Mouse (Mus musculus): ENCODE results near the gene Numbl. TPM values are rescaled to one million over a fixed set of nuclear protein-coding genes. Genes with fewer than 3 reads are reported as not detected.
A peak's percentile ranks its signal among the peaks of the same experiment; 100 is the strongest.

The Numbl gene
- total and polyA plus RNA-seq, 2 experiments from 2014 or later: 59.5 to 140 TPM

- Histone ChIP-seq H3K4me1 (ENCODE audit: insufficient read depth, low read length) (peaks cover 11% of the 10 kb centered on the region; the same call in 1 of the 2 replicates), H3K9ac (replicated peaks; ENCODE audit: low read length) (peak overlapping the region; percentile 98), H3K9me3 (ENCODE audit: low read length) (no peaks in the 10 kb centered on the region), H3K4me2 (ENCODE audit: low read depth, low read length) (peak overlapping the region; percentile 90), H3K27ac (peak overlapping the region; percentile 97), H3K4me3 (ENCODE audit: low read length) (peak overlapping the region; percentile 95), H3K36me3 (ENCODE audit: insufficient read depth, low read length) (peaks cover 19% of the 10 kb centered on the region; the same call in 1 of the 2 replicates), H3K27me3 (ENCODE audit: insufficient read depth, low read length) (no peaks in the 10 kb centered on the region)
- WGBS: 2% methylated on average over 9 of the region's 9 CpGs
- peak; percentile 68 for DNase-seq (ENCODE audit: low spot score)
- peak; percentile 1; the same call in 1 of the 2 replicates for ATAC-seq
- TF ChIP-seq CTCF (IDR thresholded peaks at IDR 0.05; ENCODE audit: low read depth): no peak
Measured at GRCm38 (mm10) chr7:27259271-27259721, 1.1 kb downstream of the Numbl start.

- WGBS: 9% methylated on average over 5 of the region's 5 CpGs
- Histone ChIP-seq H3K4me3 (ENCODE audit: low read length) (peak overlapping the region; percentile 95), H3K4me1 (ENCODE audit: insufficient read depth, low read length) (peaks cover 11% of the 10 kb centered on the region; the same call in 1 of the 2 replicates), H3K27ac (peak overlapping the region; percentile 97), H3K36me3 (ENCODE audit: insufficient read depth, low read length) (peaks cover 21% of the 10 kb centered on the region; the same call in 1 of the 2 replicates), H3K4me2 (ENCODE audit: low read depth, low read length) (peak overlapping the region; percentile 90), H3K9ac (replicated peaks; ENCODE audit: low read length) (peak overlapping the region; percentile 98), H3K27me3 (ENCODE audit: insufficient read depth, low read length) (no peaks in the 10 kb centered on the region), H3K9me3 (ENCODE audit: low read length) (no peaks in the 10 kb centered on the region)
- no peak for TF ChIP-seq CTCF (IDR thresholded peaks at IDR 0.05; ENCODE audit: low read depth)
- DNase-seq (ENCODE audit: low spot score) (peak; percentile 63), ATAC-seq (peak; percentile 22; the same call in 1 of the 2 replicates)
Measured at GRCm38 (mm10) chr7:27259771-27260170, 1.5 kb downstream of the Numbl start.

GRCm38 (mm10) chr7:27260856-27261255 is 2.6 kb downstream of the Numbl start:
- ATAC-seq: no peak; the same call in 1 of the 2 replicates
- Histone ChIP-seq H3K27ac (peak overlapping the region; percentile 97; the same call in 1 of the 2 replicates), H3K4me3 (ENCODE audit: low read length) (peak overlapping the region; percentile 95), H3K9ac (replicated peaks; ENCODE audit: low read length) (peak overlapping the region; percentile 98; the same call in 1 of the 2 replicates), H3K27me3 (ENCODE audit: insufficient read depth, low read length) (no peaks in the 10 kb centered on the region), H3K4me2 (ENCODE audit: low read depth, low read length) (peak overlapping the region; percentile 90), H3K9me3 (ENCODE audit: low read length) (no peaks in the 10 kb centered on the region), H3K36me3 (ENCODE audit: insufficient read depth, low read length) (peaks cover 29% of the 10 kb centered on the region; the same call in 1 of the 2 replicates), H3K4me1 (ENCODE audit: insufficient read depth, low read length) (peaks cover 11% of the 10 kb centered on the region; the same call in 1 of the 2 replicates)
- peak; percentile 54 for DNase-seq (ENCODE audit: low spot score)
- TF ChIP-seq CTCF (IDR thresholded peaks at IDR 0.05; ENCODE audit: low read depth): no peak
- 18% methylated on average over 7 of the region's 7 CpGs for WGBS

GRCm38 (mm10) chr7:27261888-27262287 is 3.7 kb downstream of the Numbl start:
- Histone ChIP-seq H3K9ac (replicated peaks; ENCODE audit: low read length) (no peak overlapping the region), H3K9me3 (ENCODE audit: low read length) (no peaks in the 10 kb centered on the region), H3K4me3 (ENCODE audit: low read length) (no peak overlapping the region), H3K27me3 (ENCODE audit: insufficient read depth, low read length) (no peaks in the 10 kb centered on the region), H3K4me2 (ENCODE audit: low read depth, low read length) (0 out of 2 replicates have a peak overlapping the region, but pooled peaks have one; percentile 90), H3K27ac (no peak overlapping the region), H3K36me3 (ENCODE audit: insufficient read depth, low read length) (peaks cover 35% of the 10 kb centered on the region; the same call in 1 of the 2 replicates), H3K4me1 (ENCODE audit: insufficient read depth, low read length) (peaks cover 11% of the 10 kb centered on the region; the same call in 1 of the 2 replicates)
- 72% methylated on average over 6 of the region's 6 CpGs for WGBS
- no peak for TF ChIP-seq CTCF (IDR thresholded peaks at IDR 0.05; ENCODE audit: low read depth)
- ATAC-seq (no peak), DNase-seq (ENCODE audit: low spot score) (peak; percentile 19)

- ATAC-seq: no peak
- no peak for DNase-seq (ENCODE audit: low spot score)
- H3K9me3 ChIP-seq (ENCODE audit: low read length): no peaks in the 10 kb centered on the region
- no peak overlapping the region for H3K27ac ChIP-seq
- peaks cover 55% of the 10 kb centered on the region; the same call in 1 of the 2 replicates for H3K36me3 ChIP-seq (ENCODE audit: insufficient read depth, low read length)
- TF ChIP-seq CTCF (IDR thresholded peaks at IDR 0.05; ENCODE audit: low read depth): no peak
- peaks cover 11% of the 10 kb centered on the region; the same call in 1 of the 2 replicates for H3K4me1 ChIP-seq (ENCODE audit: insufficient read depth, low read length)
- H3K4me2 ChIP-seq (ENCODE audit: low read depth, low read length): no peak overlapping the region
- 95% methylated on average over 12 of the region's 12 CpGs for WGBS
- no peaks in the 10 kb centered on the region for H3K27me3 ChIP-seq (ENCODE audit: insufficient read depth, low read length)
- no peak overlapping the region for H3K4me3 ChIP-seq (ENCODE audit: low read length)
- H3K9ac ChIP-seq (replicated peaks; ENCODE audit: low read length): no peak overlapping the region
Measured at GRCm38 (mm10) chr7:27264761-27265160, 6.5 kb downstream of the Numbl start.

GRCm38 (mm10) chr7:27266515-27267128 is 8.4 kb downstream of the Numbl start:
- Histone ChIP-seq H3K4me3 (ENCODE audit: low read length) (no peak overlapping the region), H3K27me3 (ENCODE audit: insufficient read depth, low read length) (no peaks in the 10 kb centered on the region), H3K4me1 (ENCODE audit: insufficient read depth, low read length) (no peaks in the 10 kb centered on the region), H3K4me2 (ENCODE audit: low read depth, low read length) (no peak overlapping the region), H3K36me3 (ENCODE audit: insufficient read depth, low read length) (peaks cover 69% of the 10 kb centered on the region; the same call in 1 of the 2 replicates), H3K9me3 (ENCODE audit: low read length) (no peaks in the 10 kb centered on the region), H3K9ac (replicated peaks; ENCODE audit: low read length) (no peak overlapping the region), H3K27ac (no peak overlapping the region)
- whole genome bisulfite sequencing: 76% methylated on average over 20 of the region's 20 CpGs
- ATAC-seq (no peak), DNase-seq (ENCODE audit: low spot score) (no peak)
- TF ChIP-seq CTCF (IDR thresholded peaks at IDR 0.05; ENCODE audit: low read depth): no peak
